ENCODE assay signal across 24 mouse cellular contexts in genomic region chr12:28979679-28980078, GRCm38 (mm10).
"Had no signal": no experiment of that assay in that cellular context is flagged by ENCODE, and none has a peak within 500 bp of the region (broad histone marks: within the 10 kb centered on the region; RNA-seq: fewer than 3 reads in every experiment).

No protein-coding gene starts in this region.

- H3K9ac ChIP-seq: heart, embryonic 12.5 days; hindbrain, embryonic 12.5 days; intestine, embryonic 15.5 days; limb, embryonic 12.5 days had no signal

- H3K4me1 ChIP-seq: heart, embryonic 10.5 days; heart, embryonic 12.5 days; intestine, embryonic 15.5 days; limb, embryonic 10.5 days; limb, embryonic 12.5 days had no signal

- H3K36me3 ChIP-seq: heart, embryonic 10.5 days; heart, embryonic 12.5 days; hindbrain, embryonic 10.5 days; hindbrain, embryonic 12.5 days; intestine, embryonic 15.5 days; limb, embryonic 10.5 days; limb, embryonic 12.5 days had no signal

- H3K4me2 ChIP-seq: heart, embryonic 12.5 days; hindbrain, embryonic 12.5 days; intestine, embryonic 15.5 days; limb, embryonic 12.5 days; liver, embryonic 11.5 days had no signal

- ATAC-seq: inflammation-experienced regulatory T-cells, adult 6 months; intestine, embryonic 15.5 days; intestine, postnatal 0 days had no signal

- H3K27ac ChIP-seq: gastrocnemius, adult 2 months; heart, embryonic 10.5 days; hindbrain, embryonic 10.5 days; hindbrain, embryonic 12.5 days; intestine, embryonic 15.5 days; layer of hippocampus, adult 2 months; left cerebral cortex, adult 2 months; limb, embryonic 10.5 days; limb, embryonic 12.5 days had no signal

- DNase-seq: gastrocnemius, adult 2 months; gastrocnemius, postnatal 10 days; gastrocnemius, postnatal 25 days; heart, adult 18-20 months; heart, postnatal 10 days; heart, postnatal 4 days; kidney, adult 18-20 months; kidney, adult 8-10 months; kidney, postnatal 10 days; kidney, postnatal 25 days; kidney, postnatal 4 days; liver had no signal

- H3K4me3 ChIP-seq: gastrocnemius, adult 2 months; heart, embryonic 10.5 days; heart, embryonic 12.5 days; hindbrain, embryonic 10.5 days; hindbrain, embryonic 12.5 days; intestine, embryonic 15.5 days; layer of hippocampus, adult 2 months; left cerebral cortex, adult 2 months; limb, embryonic 10.5 days; limb, embryonic 12.5 days had no signal

- H3K9me3 ChIP-seq: heart, embryonic 10.5 days; heart, embryonic 12.5 days; hindbrain, embryonic 10.5 days; hindbrain, embryonic 12.5 days; intestine, embryonic 15.5 days; limb, embryonic 10.5 days; limb, embryonic 12.5 days had no signal

- H3K27me3 ChIP-seq: heart, embryonic 12.5 days; hindbrain, embryonic 12.5 days; intestine, embryonic 15.5 days; limb, embryonic 12.5 days had no signal
